In the genomic region with DNA sequence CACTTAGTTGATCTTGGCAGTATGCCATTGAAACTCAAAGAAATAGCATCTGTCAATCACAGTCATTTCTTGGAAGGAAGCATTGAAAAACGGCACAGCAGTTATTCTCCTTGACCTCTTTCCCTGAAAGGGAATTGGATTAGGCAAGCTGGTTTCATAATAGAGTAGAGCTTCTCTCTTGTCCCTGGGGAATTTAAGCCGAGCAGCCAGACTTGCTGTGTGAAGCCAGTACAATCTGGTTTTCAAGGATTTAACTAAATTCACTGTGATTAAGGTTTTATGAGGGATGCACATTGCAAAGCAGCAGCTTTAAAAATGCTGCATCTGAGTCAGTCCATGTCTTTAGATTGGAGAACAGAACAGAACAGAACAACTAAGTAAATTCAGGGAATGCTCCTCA, we compare ENCODE assay signal across 8 mouse cellular contexts. TPM values are rescaled to one million over a fixed set of nuclear protein-coding genes. Genes with fewer than 3 reads are reported as not detected.
A peak's percentile ranks its signal among the peaks of the same experiment; 100 is the strongest.
DNase-seq lines count a peak whose midpoint lies in the region; TF ChIP-seq lines count a peak whose summit lies in the region.

No protein-coding gene starts in this region.

- DNase-seq in adrenal gland, adult 8-10 months: peak; percentile 50
- no peak for DNase-seq in adrenal gland, postnatal 25 days
- peak; percentile 33 to 47 for DNase-seq in right cerebral cortex, adult 2 months (ENCODE audit: low spot score in 2 of 2)
- no peak for DNase-seq in right cerebral cortex, postnatal 4 days
- peak in 1 of 2 experiments; percentile 48 for DNase-seq in layer of hippocampus, adult 2 months (ENCODE audit: low spot score in 2 of 2)
- DNase-seq in retina, adult 2 months (ENCODE audit: low read depth, low spot score): peak; percentile 47
- no peak for DNase-seq in kidney, adult 18-20 months
- DNase-seq in liver: no peak

- H3K4me3 ChIP-seq in layer of hippocampus, adult 2 months: no peak overlapping the region

- peak overlapping the region; percentile 81 for H3K27ac ChIP-seq in layer of hippocampus, adult 2 months

- TF ChIP-seq CTCF in layer of hippocampus, adult 2 months (conservative IDR thresholded peaks at IDR 0.05): no peak

RNA-seq across cellular contexts. Expression of a gene that starts 46.8 kb away (rescaled TPM):
- 100 to 1,000 TPM; 100 to 281 (median 173) TPM for total RNA-seq in adrenal gland, adult 8-10 months (2022)
- total RNA-seq in adrenal gland, postnatal 25 days (2021): 137 and 156 TPM in 2 replicates
- total RNA-seq in layer of hippocampus, adult 2 months (2021): 100 to 1,000 TPM; 237 to 264 TPM

Comparison
In these comparisons a context has a peak if more than half of its experiments do, and no peak if none do; other contexts are left out.
1. DNase-seq: peak in adrenal gland, adult 8-10 months (single experiment), right cerebral cortex, adult 2 months (2 of 2) and retina, adult 2 months (single experiment); none in adrenal gland, postnatal 25 days (single experiment), right cerebral cortex, postnatal 4 days (single experiment), kidney, adult 18-20 months (single experiment) and liver (single experiment).